Mouse (Mus musculus) c-Kit-negative CD71-positive TER-119-positive erythroid progenitor cells, embryonic 14.5 days (primary cell): ENCODE results near the gene Arel1.
A peak's percentile ranks its signal among the peaks of the same experiment; 100 is the strongest.

Source experiments
- DNase-seq: peaks from one replicate; pipeline ENCODE4 v3.0.0-alpha.2; 2013; ENCODE audit warnings: low read depth, low spot score

The Arel1 gene

GRCm38 (mm10) chr12:84907024-84907626, 63.6 kb downstream of the Arel1 start:
- DNase-seq: no peak

GRCm38 (mm10) chr12:84904399-84904798, 66.3 kb downstream of the Arel1 start:
- DNase-seq: no peak

GRCm38 (mm10) chr12:84900317-84900716, 70.4 kb downstream of the Arel1 start:
- no peak for DNase-seq

GRCm38 (mm10) chr12:84897322-84897721, 73.4 kb downstream of the Arel1 start:
- DNase-seq: no peak

- no peak for DNase-seq
Measured at GRCm38 (mm10) chr12:84896235-84896634, 74.5 kb downstream of the Arel1 start.

GRCm38 (mm10) chr12:84893648-84894628, 76.8 kb downstream of the Arel1 start:
- no peak for DNase-seq

GRCm38 (mm10) chr12:84890289-84890688, 80.4 kb downstream of the Arel1 start:
- no peak for DNase-seq

GRCm38 (mm10) chr12:84885107-84885876, 85.4 kb downstream of the Arel1 start:
- no peak for DNase-seq

- DNase-seq: no peak
Measured at GRCm38 (mm10) chr12:84884423-84885076, 86.2 kb downstream of the Arel1 start.

GRCm38 (mm10) chr12:84882796-84883195, 87.9 kb downstream of the Arel1 start:
- DNase-seq: no peak

GRCm38 (mm10) chr12:84880091-84880490, 90.6 kb downstream of the Arel1 start:
- DNase-seq: no peak

- peak; percentile 74 for DNase-seq
Measured at GRCm38 (mm10) chr12:84876481-84877121, 94.1 kb downstream of the Arel1 start, which contains the start of gene Ltbp2. Gene Ltbp2 (minus strand): TSS chr12:84876532.

GRCm38 (mm10) chr12:84875761-84876480, 94.8 kb downstream of the Arel1 start:
- no peak for DNase-seq

- no peak for DNase-seq
Measured at GRCm38 (mm10) chr12:84873434-84873833, 97.3 kb downstream of the Arel1 start.

GRCm38 (mm10) chr12:84872310-84872709, 98.4 kb downstream of the Arel1 start:
- no peak for DNase-seq
